Mouse (Mus musculus) olfactory bulb, adult 2 months (tissue): Measurements from ENCODE around the gene Dennd1a.

ENCODE experiments used
- CTCF ChIP-seq: fragments of 200-500 bp; IDR thresholded peaks from 2 replicates; pipeline ENCODE4 v1.5.1; 2012; ENCODE audit warnings: low read depth, mild to moderate bottlenecking, low read length, moderate library complexity; ENCODE audit not compliant: insufficient read depth
- POLR2A ChIP-seq: fragments of 200-500 bp; IDR thresholded peaks from 2 replicates; pipeline ENCODE4 v1.6.1; 2012; ENCODE audit warnings: mild to moderate bottlenecking, low read depth, low read length, moderate library complexity; ENCODE audit not compliant: insufficient read depth

DNA sequence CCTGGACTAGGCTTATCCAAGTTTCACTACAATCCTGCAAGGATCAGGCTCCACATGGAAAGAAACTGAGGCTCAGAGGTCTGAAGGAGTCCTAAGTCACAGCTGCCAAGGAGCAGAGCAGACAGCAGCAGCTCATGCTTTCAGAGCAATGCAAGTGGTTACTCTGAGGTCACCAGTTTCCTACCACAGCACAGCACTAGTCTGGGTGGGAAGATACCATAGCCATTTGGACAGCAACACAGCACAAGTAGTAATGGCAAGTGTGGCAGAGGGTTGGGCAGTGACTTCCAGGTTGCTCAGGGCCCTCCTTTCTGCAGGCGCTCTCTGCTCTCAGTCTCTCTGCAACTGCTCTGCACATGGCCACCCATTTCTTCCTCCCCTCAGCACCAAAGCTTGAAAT is 354.9 kb downstream of the Dennd1a start:
- TF ChIP-seq CTCF, result no peak
- TF ChIP-seq POLR2A, result no peak
